Mouse (Mus musculus) heart, embryonic 12.5 days (tissue): Measurements from ENCODE around the gene Epha2. TPM values are rescaled to one million over a fixed set of nuclear protein-coding genes. Genes with fewer than 3 reads are reported as not detected.

ENCODE experiments used
- ATAC-seq: fragments of 200-750 bp; cut with Nextera tagmentation; 2 replicates; pipeline ENCODE4 v1.8.0; 2017; ENCODE audit warnings: moderate TSS enrichment, moderate library complexity; ENCODE audit not compliant: insufficient number of reproducible peaks, low FRiP score
- H3K27ac ChIP-seq: fragments of 300-500 bp; sonication (generic); 2 replicates; pipeline ENCODE4 v1.5.1; 2016; ENCODE audit warnings: mild to moderate bottlenecking, moderate library complexity; ENCODE audit not compliant: poor library complexity, severe bottlenecking
- H3K27me3 ChIP-seq: fragments of 300-500 bp; sonication (generic); replicated peaks from 2 replicates; pipeline ENCODE4 v1.6.1; 2016; ENCODE audit warnings: mild to moderate bottlenecking, moderate library complexity
- H3K36me3 ChIP-seq: fragments of 300-500 bp; sonication (generic); 2 replicates; pipeline ENCODE4 v1.6.1; 2016; ENCODE audit warnings: mild to moderate bottlenecking, moderate library complexity
- H3K4me1 ChIP-seq: fragments of 300-500 bp; sonication (generic); replicated peaks from 2 replicates; pipeline ENCODE4 v1.6.1; 2016; ENCODE audit warnings: mild to moderate bottlenecking
- H3K4me2 ChIP-seq: fragments of 300-500 bp; sonication (generic); 2 replicates; pipeline ENCODE4 v1.6.1; 2016; ENCODE audit warnings: mild to moderate bottlenecking, moderate library complexity
- H3K4me3 ChIP-seq: fragments of 300-500 bp; sonication (generic); 2 replicates; pipeline ENCODE4 v1.5.1; 2016; ENCODE audit warnings: mild to moderate bottlenecking
- H3K9ac ChIP-seq: fragments of 300-500 bp; sonication (generic); 2 replicates; pipeline ENCODE4 v1.6.1; 2016; ENCODE audit warnings: mild to moderate bottlenecking, moderate library complexity
- H3K9me3 ChIP-seq: fragments of 300-500 bp; sonication (generic); replicated peaks from 2 replicates; pipeline ENCODE4 v1.6.1; 2016; ENCODE audit warnings: mild to moderate bottlenecking, moderate library complexity
- WGBS: fragments of 180-500 bp; shearing (Covaris S2); methylation state at CpG from one replicate; pipeline ENCODE4 v1.1.7; 2016; 5-methylcytosine and 5-hydroxymethylcytosine counted together
- polyA plus RNA-seq: library from polyadenylated mRNA; unstranded; fragments of >200 nt; fragmentation: Nextera tagmentation; extraction: Ambion mirVana; gene quantifications from 2 replicates; pipeline ENCODE4 v1.2.1, GENCODE M21; 2016

The Epha2 gene
- polyA plus RNA-seq, 1 experiment from 2014 or later: 5.3 TPM

DNA sequence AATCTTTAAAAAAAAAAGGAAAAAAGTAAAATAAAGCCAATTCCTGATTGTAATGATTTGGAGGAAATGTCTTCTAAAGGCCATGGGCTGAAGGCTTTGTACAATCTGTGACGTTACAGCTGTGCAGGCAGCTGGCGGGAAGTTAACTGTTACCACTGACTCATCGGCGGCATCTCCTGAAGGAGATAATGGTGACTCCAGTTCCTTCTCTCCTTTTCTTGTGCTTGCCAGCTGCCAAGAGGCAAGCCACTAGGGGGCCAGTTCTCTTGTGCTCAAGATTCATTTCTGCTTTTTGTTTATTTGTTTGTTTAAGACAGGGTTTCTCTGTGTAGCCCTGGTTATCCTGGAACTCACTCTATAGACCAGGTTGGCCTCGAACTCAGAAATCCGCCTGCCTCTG lies 32.0 kb upstream of the Epha2 start:
- Histone ChIP-seq H3K4me3 (no peak overlapping the region), H3K4me2 (no peak overlapping the region), H3K9ac (no peak overlapping the region), H3K27me3 (no peaks in the 10 kb centered on the region), H3K36me3 (no peaks in the 10 kb centered on the region), H3K4me1 (peaks cover 9% of the 10 kb centered on the region; the same call in 1 of the 2 replicates), H3K9me3 (no peaks in the 10 kb centered on the region), H3K27ac (no peak overlapping the region)
- WGBS: 52% methylated on average over 6 of the region's 6 CpGs
- no peak for ATAC-seq

DNA sequence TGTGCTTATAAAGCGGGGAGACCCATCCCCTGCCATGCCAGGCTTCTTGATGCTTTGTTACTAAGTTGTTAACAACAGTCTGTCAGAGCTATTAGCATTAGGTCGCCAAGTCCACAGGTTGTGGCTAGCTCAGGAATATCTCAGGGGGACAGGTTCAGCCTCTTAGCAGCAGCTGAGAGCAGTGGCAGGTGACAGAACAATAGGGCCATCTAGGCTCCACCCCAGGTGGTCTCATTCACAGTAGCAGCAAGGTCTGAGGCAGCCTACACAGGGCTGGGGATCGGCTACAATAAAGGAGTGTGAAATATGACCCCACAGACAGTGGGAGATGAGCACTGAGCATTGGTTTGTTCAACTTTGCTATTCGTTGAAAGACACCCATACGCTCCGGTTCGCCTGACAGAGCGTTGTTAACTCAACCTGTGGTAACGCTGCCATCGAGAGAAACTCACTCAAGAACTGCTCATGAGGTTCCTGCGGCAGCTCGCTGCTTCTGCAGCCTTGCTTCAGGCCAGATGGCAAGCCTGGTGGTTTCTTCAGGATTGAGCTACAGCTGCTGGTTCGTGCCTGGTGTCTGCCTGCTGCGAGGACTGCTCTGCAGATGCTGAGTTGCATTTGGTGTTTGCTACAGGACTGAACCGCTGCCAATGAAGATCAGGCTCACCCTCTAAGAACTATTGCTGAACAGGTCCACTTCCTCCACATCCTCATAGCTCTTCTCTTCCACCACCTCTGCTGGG lies 30.7 kb upstream of the Epha2 start:
- Histone ChIP-seq H3K4me3 (no peak overlapping the region), H3K9ac (no peak overlapping the region), H3K9me3 (no peaks in the 10 kb centered on the region), H3K27me3 (no peaks in the 10 kb centered on the region), H3K4me2 (no peak overlapping the region), H3K36me3 (no peaks in the 10 kb centered on the region), H3K27ac (no peak overlapping the region), H3K4me1 (peaks cover 21% of the 10 kb centered on the region)
- no peak for ATAC-seq
- WGBS: 63% methylated on average over 15 of the region's 15 CpGs

DNA sequence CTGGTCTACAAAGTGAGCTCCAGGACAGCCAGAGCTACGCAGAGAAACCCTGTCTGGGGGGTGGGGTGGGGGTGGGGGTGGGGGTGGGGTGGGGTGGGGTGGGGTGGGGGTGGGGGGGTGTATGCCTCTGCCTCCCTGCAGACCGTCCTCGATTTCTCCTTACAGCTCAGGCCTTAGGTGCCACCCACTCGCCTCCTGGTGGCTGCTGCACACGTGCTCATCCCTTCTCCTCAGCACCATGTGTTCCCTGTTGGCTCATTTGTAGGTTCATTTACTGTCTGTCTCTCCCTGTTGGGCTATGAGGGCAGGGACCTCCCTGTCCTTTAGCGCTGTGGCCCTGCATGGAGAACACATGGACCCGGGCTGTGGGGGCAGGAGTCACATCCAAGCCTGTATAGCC lies 29.8 kb upstream of the Epha2 start:
- no peak overlapping the region for H3K4me2 ChIP-seq
- H3K9me3 ChIP-seq: no peaks in the 10 kb centered on the region
- H3K4me3 ChIP-seq: no peak overlapping the region
- H3K27me3 ChIP-seq: no peaks in the 10 kb centered on the region
- no peak for ATAC-seq
- no peaks in the 10 kb centered on the region for H3K36me3 ChIP-seq
- no peak overlapping the region for H3K27ac ChIP-seq
- H3K9ac ChIP-seq: no peak overlapping the region
- WGBS: 75% methylated on average over 7 of the region's 7 CpGs
- peaks cover 21% of the 10 kb centered on the region for H3K4me1 ChIP-seq

DNA sequence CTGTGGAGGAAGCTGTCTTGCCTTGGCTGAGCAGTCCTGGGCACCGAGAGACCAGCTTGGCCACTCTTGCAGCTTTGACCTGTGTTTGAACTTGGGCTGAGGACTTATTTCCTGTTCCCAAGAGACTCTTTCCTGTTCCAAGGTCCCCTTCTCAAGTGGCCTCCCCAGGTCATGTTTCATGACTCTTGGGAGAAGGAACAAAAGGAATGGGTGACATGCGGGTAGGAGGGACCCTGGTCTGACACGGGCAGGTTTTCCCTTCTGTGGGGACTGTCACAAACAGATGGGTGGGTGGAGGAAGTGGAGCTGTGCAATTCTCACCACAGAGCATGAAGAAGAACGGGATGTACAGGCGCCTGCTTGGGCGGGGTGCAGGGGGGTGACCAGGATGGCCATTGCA lies 29.3 kb upstream of the Epha2 start:
- H3K4me3 ChIP-seq: no peak overlapping the region
- H3K4me2 ChIP-seq: no peak overlapping the region
- no peaks in the 10 kb centered on the region for H3K9me3 ChIP-seq
- no peaks in the 10 kb centered on the region for H3K36me3 ChIP-seq
- H3K27me3 ChIP-seq: no peaks in the 10 kb centered on the region
- 72% methylated on average over 6 of the region's 6 CpGs for WGBS
- H3K4me1 ChIP-seq: peaks cover 21% of the 10 kb centered on the region
- H3K9ac ChIP-seq: no peak overlapping the region
- no peak overlapping the region for H3K27ac ChIP-seq
- ATAC-seq: no peak

DNA sequence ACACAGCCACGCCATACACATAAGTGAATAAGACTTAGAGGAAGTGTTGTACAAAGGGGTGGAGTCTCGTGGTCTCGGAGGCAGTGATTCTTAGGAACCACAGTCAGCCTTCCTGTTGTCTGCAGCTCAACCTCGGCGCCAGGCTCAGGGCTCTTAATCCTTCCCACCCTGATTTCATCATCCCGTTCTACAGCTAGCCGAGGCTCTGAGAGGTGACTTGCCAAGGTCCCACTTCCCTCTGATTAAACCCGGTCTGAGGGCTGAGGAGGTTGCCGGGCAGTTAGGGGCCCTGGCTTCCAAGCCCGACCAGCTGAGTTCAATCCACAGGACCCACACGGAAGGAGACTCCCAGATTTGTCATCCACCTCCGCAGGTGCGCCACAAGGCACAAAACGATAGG lies 28.2 kb upstream of the Epha2 start:
- Histone ChIP-seq H3K4me1 (peaks cover 27% of the 10 kb centered on the region), H3K36me3 (no peaks in the 10 kb centered on the region), H3K4me3 (peak overlapping the region; percentile 4; the same call in 1 of the 2 replicates), H3K9ac (peak overlapping the region; percentile 23; the same call in 1 of the 2 replicates), H3K9me3 (no peaks in the 10 kb centered on the region), H3K27ac (no peak overlapping the region), H3K4me2 (peak overlapping the region; percentile 54), H3K27me3 (no peaks in the 10 kb centered on the region)
- WGBS: 12% methylated on average over 14 of the region's 14 CpGs
- no peak for ATAC-seq

DNA sequence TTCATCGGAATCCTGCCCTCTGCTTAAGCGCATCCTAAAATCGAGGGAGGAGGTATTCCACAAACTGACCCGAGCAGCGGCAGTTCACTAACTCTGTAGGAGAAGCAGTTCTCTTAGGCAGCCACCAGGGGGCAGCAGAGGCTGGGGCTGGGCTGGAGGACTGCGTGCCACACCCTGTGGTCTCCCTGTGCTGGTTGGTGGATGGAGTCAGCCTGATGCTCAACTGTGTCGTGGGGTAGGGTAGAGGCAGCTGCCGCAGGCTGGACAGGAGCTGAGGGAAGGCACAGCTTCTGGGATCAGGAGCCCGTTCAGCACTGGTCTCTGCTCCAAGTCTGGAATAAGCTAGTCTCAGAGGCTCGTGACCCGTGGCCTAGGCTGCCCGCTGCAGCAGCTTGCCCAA lies 27.7 kb upstream of the Epha2 start:
- WGBS: 19% methylated on average over 12 of the region's 12 CpGs
- H3K4me1 ChIP-seq: peaks cover 31% of the 10 kb centered on the region
- H3K27me3 ChIP-seq: no peaks in the 10 kb centered on the region
- peak overlapping the region; percentile 23; the same call in 1 of the 2 replicates for H3K9ac ChIP-seq
- peak; percentile 56; the same call in 1 of the 2 replicates for ATAC-seq
- H3K36me3 ChIP-seq: no peaks in the 10 kb centered on the region
- H3K4me3 ChIP-seq: peak overlapping the region; percentile 4; the same call in 1 of the 2 replicates
- peak overlapping the region; percentile 54 for H3K4me2 ChIP-seq
- H3K9me3 ChIP-seq: no peaks in the 10 kb centered on the region
- no peak overlapping the region for H3K27ac ChIP-seq

DNA sequence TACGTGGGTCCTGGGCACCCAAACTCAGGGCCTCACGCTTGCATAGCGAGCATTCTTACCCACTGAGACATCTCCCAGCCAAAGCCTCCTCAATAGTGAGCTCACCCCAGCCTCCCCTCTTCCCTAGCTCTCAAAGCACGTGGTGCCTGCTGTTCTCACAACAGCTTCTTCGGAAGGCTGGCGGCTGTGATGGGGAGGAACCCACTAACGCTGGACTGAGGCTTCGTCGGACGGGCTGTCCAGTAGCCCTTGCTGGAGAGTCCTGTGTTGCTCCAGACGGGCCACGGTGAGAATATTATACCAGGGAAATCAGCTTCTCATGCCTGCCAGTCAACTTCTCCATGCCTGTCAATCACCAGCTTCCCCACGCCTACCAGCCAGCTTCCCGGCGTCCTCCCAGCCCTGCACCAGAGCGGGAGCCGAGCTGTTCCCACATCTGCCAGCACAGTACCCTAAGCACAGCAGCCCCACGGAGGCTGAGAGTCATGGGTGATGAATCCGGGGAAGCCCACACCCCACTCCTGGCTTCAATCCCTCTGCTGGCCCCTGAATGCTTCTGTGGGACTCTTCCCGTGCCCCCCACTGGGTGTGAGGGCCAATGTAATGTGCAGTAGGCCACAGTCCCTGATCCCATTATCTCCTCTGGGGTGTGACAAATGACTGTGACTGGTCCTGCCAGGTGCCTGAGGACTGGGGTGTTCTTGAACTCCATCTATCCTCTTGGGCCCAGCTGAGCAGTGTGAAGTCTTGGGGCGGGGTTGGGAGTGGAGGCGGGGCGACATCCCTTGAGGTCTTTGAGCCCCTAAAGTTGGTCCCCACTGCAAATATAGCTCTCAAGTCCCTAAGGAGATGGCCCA lies 26.3 kb upstream of the Epha2 start:
- no peaks in the 10 kb centered on the region for H3K9me3 ChIP-seq
- H3K4me1 ChIP-seq: peaks cover 43% of the 10 kb centered on the region
- no peak for ATAC-seq
- no peaks in the 10 kb centered on the region for H3K36me3 ChIP-seq
- no peak overlapping the region for H3K27ac ChIP-seq
- peak overlapping the region; percentile 63 for H3K9ac ChIP-seq
- H3K27me3 ChIP-seq: no peaks in the 10 kb centered on the region
- H3K4me2 ChIP-seq: peak overlapping the region; percentile 57
- WGBS: 26% methylated on average over 23 of the region's 23 CpGs
- H3K4me3 ChIP-seq: peak overlapping the region; percentile 19; the same call in 1 of the 2 replicates

DNA sequence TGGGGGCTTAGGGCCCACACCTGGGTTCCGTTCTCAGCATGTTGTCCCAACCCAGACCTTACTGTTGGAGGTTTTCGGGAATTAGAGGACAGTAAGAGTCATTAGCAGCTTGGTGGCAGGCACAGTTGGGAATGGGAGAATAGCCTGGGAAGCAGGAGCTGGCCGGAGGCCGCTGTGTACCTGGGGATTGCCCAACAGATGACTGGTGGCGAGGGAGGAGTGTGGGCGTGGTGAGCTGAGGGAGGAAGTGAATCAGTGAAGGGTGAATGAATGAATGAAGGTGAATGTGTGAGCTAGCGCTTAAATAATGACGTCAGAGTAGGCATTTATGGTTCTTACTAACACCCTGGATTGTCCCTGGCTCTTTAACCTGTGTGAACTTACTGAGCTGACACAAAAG lies 23.9 kb upstream of the Epha2 start:
- no peak for ATAC-seq
- peaks cover 52% of the 10 kb centered on the region for H3K4me1 ChIP-seq
- no peaks in the 10 kb centered on the region for H3K9me3 ChIP-seq
- no peak overlapping the region for H3K4me3 ChIP-seq
- no peak overlapping the region for H3K4me2 ChIP-seq
- 82% methylated on average over 8 of the region's 8 CpGs for WGBS
- H3K9ac ChIP-seq: no peak overlapping the region
- no peaks in the 10 kb centered on the region for H3K27me3 ChIP-seq
- H3K27ac ChIP-seq: peak overlapping the region; percentile 89
- H3K36me3 ChIP-seq: no peaks in the 10 kb centered on the region

DNA sequence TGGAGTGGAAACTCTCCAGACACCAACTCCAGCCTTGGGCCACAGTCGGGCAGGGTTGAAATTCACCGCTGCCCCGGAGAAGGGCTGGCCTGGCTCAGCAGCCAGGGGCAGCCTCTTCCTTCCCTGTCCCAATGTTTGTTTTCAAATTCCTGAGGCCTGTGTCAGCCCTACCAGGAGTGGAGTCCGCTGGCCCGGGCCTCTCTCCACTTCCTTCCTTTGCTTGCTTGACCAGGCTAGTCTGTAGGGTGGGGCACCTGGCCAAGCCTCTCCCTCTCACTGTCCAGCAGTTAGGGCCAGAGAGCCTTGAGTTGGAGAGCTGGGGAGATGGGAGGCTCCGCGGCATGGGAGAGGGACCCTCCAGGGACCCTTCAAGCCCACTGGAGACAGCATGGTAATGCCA lies 22.9 kb upstream of the Epha2 start:
- 31% methylated on average over 7 of the region's 7 CpGs for WGBS
- H3K4me3 ChIP-seq: no peak overlapping the region
- peaks cover 54% of the 10 kb centered on the region for H3K4me1 ChIP-seq
- peak overlapping the region; percentile 89 for H3K27ac ChIP-seq
- no peaks in the 10 kb centered on the region for H3K36me3 ChIP-seq
- H3K4me2 ChIP-seq: peak overlapping the region; percentile 39
- H3K27me3 ChIP-seq: no peaks in the 10 kb centered on the region
- H3K9ac ChIP-seq: peak overlapping the region; percentile 30; the same call in 1 of the 2 replicates
- no peaks in the 10 kb centered on the region for H3K9me3 ChIP-seq
- peak; percentile 85 for ATAC-seq

DNA sequence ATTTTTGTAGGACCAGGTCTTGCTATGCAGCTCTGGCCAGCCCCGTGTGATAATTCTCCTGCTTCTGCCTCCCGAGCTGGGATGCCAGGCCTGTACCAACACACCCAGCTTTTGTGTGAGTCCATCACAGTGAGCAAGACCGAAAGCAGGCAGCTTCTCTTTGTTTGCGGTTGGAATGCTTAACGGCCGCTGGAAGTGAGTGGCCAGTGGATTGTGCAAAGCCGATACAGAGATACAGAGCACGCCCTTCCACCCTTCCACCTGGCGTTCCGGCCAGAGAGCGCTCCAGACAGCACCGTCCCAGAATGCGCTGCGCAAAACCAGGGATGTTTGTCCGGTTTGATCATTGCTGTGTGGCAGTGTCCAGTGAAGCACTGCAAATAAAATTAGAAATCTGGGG lies 21.7 kb upstream of the Epha2 start:
- 61% methylated on average over 15 of the region's 15 CpGs for WGBS
- Histone ChIP-seq H3K4me2 (peak overlapping the region; percentile 22; the same call in 1 of the 2 replicates), H3K4me3 (no peak overlapping the region), H3K4me1 (peaks cover 63% of the 10 kb centered on the region), H3K36me3 (no peaks in the 10 kb centered on the region), H3K9ac (0 out of 2 replicates have a peak overlapping the region, but pooled peaks have one; percentile 22), H3K27ac (peak overlapping the region; percentile 89; the same call in 1 of the 2 replicates), H3K9me3 (no peaks in the 10 kb centered on the region), H3K27me3 (no peaks in the 10 kb centered on the region)
- no peak for ATAC-seq

DNA sequence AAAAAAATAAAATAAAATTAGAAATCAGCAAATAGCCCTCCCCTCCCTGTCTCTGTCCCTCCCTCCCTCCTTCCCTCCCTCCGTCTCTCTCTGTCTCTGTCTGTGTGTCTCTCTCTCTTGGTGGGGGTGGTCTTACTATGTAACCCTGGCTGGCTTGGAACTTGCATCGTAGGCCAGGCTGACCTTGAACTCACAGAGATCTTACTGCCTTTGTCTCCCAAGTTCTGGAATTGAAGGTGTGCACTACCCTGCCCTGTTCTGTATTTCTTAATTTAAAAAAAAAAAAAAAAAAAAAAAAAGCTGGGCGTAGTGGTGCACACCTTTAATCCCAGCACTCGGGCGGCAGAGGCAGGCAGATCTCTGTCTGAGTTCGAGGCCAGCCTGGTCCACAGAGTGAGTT lies 21.3 kb upstream of the Epha2 start:
- H3K4me3 ChIP-seq: no peak overlapping the region
- H3K4me1 ChIP-seq: peaks cover 60% of the 10 kb centered on the region
- H3K27ac ChIP-seq: no peak overlapping the region
- H3K9me3 ChIP-seq: no peaks in the 10 kb centered on the region
- H3K36me3 ChIP-seq: no peaks in the 10 kb centered on the region
- no peaks in the 10 kb centered on the region for H3K27me3 ChIP-seq
- 77% methylated on average over 6 of the region's 6 CpGs for WGBS
- H3K9ac ChIP-seq: no peak overlapping the region
- no peak overlapping the region for H3K4me2 ChIP-seq
- ATAC-seq: no peak
